18 mouse cellular contexts compared by ENCODE assay signal in genomic region chr5:113842906-113843305, GRCm38 (mm10). TPM values are rescaled to one million over a fixed set of nuclear protein-coding genes. Genes with fewer than 3 reads are reported as not detected.
DNase-seq lines count a peak whose midpoint lies in the region; TF ChIP-seq lines count a peak whose summit lies in the region.
"Had no signal": no experiment of that assay in that cellular context is flagged by ENCODE, and none has a peak within 500 bp of the region (broad histone marks: within the 10 kb centered on the region; RNA-seq: fewer than 3 reads in every experiment).

No protein-coding gene starts in this region.

- H3K4me3 ChIP-seq in layer of hippocampus, adult 2 months, result no peak overlapping the region
- H3K4me3 ChIP-seq in spleen, adult 2 months (ENCODE audit: extremely low read depth, insufficient read depth, insufficient read length), result no peak overlapping the region
- peak overlapping the region; percentile 7 for H3K4me3 ChIP-seq in bone marrow, adult 2 months (replicated peaks; ENCODE audit: control insufficient read depth, low read depth, low read length)
- H3K4me3 ChIP-seq: embryonic facial prominence, embryonic 12.5 days; gastrocnemius, adult 2 months; heart, adult 2 months; kidney, embryonic 15.5 days; neural tube, embryonic 12.5 days had no signal

- H3K27me3 ChIP-seq in spleen, adult 2 months (ENCODE audit: control insufficient read depth, insufficient read depth, low read length), result no peaks in the 10 kb centered on the region
- H3K27me3 ChIP-seq: embryonic facial prominence, embryonic 12.5 days; kidney, embryonic 15.5 days; neural tube, embryonic 12.5 days had no signal

- no peak for DNase-seq in layer of hippocampus, adult 2 months (ENCODE audit: low spot score in 2 of 2)
- no peak for DNase-seq in layer of hippocampus, postnatal 36 days
- DNase-seq in spleen, adult 2 months (ENCODE audit: low read depth in 1 of 2, low spot score in 2 of 2), result no peak
- no peak for DNase-seq in spleen, adult 18-20 months
- DNase-seq in embryo, embryonic 9.5 days (ENCODE audit: extremely low spot score), result no peak
- no peak for DNase-seq in left cerebral cortex, adult 18-20 months (ENCODE audit: low spot score in 2 of 2)
- DNase-seq: cerebellum, adult 11-12 months; cerebellum, postnatal 25 days; gastrocnemius, adult 2 months; heart, adult 2 months; lung, postnatal 10 days; thymus, postnatal 14 days had no signal

- H3K36me3 ChIP-seq in spleen, adult 2 months (ENCODE audit: control insufficient read depth, insufficient read depth, low read length), result peaks cover 26% of the 10 kb centered on the region

- peak overlapping the region; percentile 73 for H3K27ac ChIP-seq in layer of hippocampus, adult 2 months
- H3K27ac ChIP-seq in spleen, adult 2 months (ENCODE audit: insufficient read depth, low read length), result peak overlapping the region; percentile 74
- H3K27ac ChIP-seq in bone marrow, adult 2 months (ENCODE audit: control insufficient read depth, insufficient read depth, low read depth, low read length, poor library complexity), result peak overlapping the region; percentile 93
- H3K27ac ChIP-seq: embryonic facial prominence, embryonic 12.5 days; gastrocnemius, adult 2 months; heart, adult 2 months; kidney, embryonic 15.5 days; neural tube, embryonic 12.5 days; stomach, postnatal 0 days had no signal

- TF ChIP-seq POLR2A in spleen, adult 2 months (IDR thresholded peaks at IDR 0.05; ENCODE audit: low read depth, low read length), result no peak
- TF ChIP-seq POLR2A in bone marrow, adult 2 months (IDR thresholded peaks at IDR 0.05; ENCODE audit: borderline replicate concordance, control insufficient read depth, low read depth, low read length), result 0 out of 2 replicates have a peak, but pooled peaks have one; percentile 42

- WGBS in spleen, adult 2 months, result 81% methylated on average over 9 of the region's 9 CpGs
- 56% methylated on average over 9 of the region's 9 CpGs for WGBS in bone marrow, adult 2 months

- H3K4me1 ChIP-seq in spleen, adult 2 months (ENCODE audit: control insufficient read depth, insufficient read depth, insufficient read length), result peaks cover 9% of the 10 kb centered on the region; the same call in 1 of the 2 replicates
- H3K4me1 ChIP-seq in bone marrow, adult 2 months (ENCODE audit: control insufficient read depth, insufficient read depth, low read length), result peaks cover 12% of the 10 kb centered on the region
- H3K4me1 ChIP-seq: embryonic facial prominence, embryonic 12.5 days; kidney, embryonic 15.5 days; neural tube, embryonic 12.5 days had no signal

- TF ChIP-seq CTCF in layer of hippocampus, adult 2 months (conservative IDR thresholded peaks at IDR 0.05), result no peak
- no peak for TF ChIP-seq CTCF in spleen, adult 2 months (IDR thresholded peaks at IDR 0.05; ENCODE audit: extremely low read depth, insufficient read depth, insufficient read length, insufficient replicate concordance)
- TF ChIP-seq CTCF in bone marrow, adult 2 months (IDR thresholded peaks at IDR 0.05; ENCODE audit: control insufficient read depth, insufficient read depth, low read length), result no peak

RNA-seq across cellular contexts. Expression of gene Selplg, which starts 10.5 kb away (rescaled TPM):
- total RNA-seq in layer of hippocampus, adult 2 months (2021), result 10 to 100 TPM; 28.3 to 28.8 TPM
- total RNA-seq in layer of hippocampus, postnatal 36 days (2021), result 10 to 100 TPM; 30.2 to 30.3 TPM
- polyA plus RNA-seq in spleen, adult 2 months (2012; rRNA removed), result 274 and 338 TPM in 2 replicates
- polyA plus RNA-seq in bone marrow, adult 2 months (2011; ENCODE audit: insufficient read depth, insufficient read length, low replicate concordance, missing spikeins), result 48.2 and 146 TPM in 2 replicates
- 10 to 100 TPM; 26.3 to 27.5 TPM for total RNA-seq in left cerebral cortex, adult 18-20 months (2021)

RNA-seq across cellular contexts. Expression of gene Tmem119, which starts 42.6 kb away (rescaled TPM):
- 10 to 100 TPM; 22.8 to 24.0 TPM for total RNA-seq in layer of hippocampus, adult 2 months (2021)
- total RNA-seq in layer of hippocampus, postnatal 36 days (2021), result 10 to 100 TPM; 22.0 to 25.7 TPM
- 3.0 and 4.8 TPM in 2 replicates for polyA plus RNA-seq in spleen, adult 2 months (2012; rRNA removed)
- 1.4 and 1.8 TPM in 2 replicates for polyA plus RNA-seq in bone marrow, adult 2 months (2011; ENCODE audit: insufficient read depth, insufficient read length, low replicate concordance, missing spikeins)
- 10 to 100 TPM; 23.5 to 25.2 TPM for total RNA-seq in left cerebral cortex, adult 18-20 months (2021)
- total RNA-seq: monocyte, adult 5-6 weeks had no signal
